Mouse (Mus musculus) lung, postnatal 0 days (tissue): ENCODE results near the gene Cutc. TPM values are rescaled to one million over a fixed set of nuclear protein-coding genes. Genes with fewer than 3 reads are reported as not detected.

Experiments
- ATAC-seq: fragments of 200-750 bp; cut with Nextera tagmentation; 2 replicates; pipeline ENCODE4 v1.8.0; 2017; ENCODE audit warnings: moderate library complexity
- DNase-seq: peaks from one replicate; pipeline ENCODE4 v3.0.0-alpha.2; 2016; ENCODE audit warnings: low spot score
- H3K27ac ChIP-seq: fragments of 300-500 bp; sonication (generic); 2 replicates; pipeline ENCODE4 v1.5.1; 2014; ENCODE audit warnings: antibody characterized with exemption, mild to moderate bottlenecking, low read length, mixed read lengths
- H3K27me3 ChIP-seq: fragments of 300-500 bp; sonication (generic); replicated peaks from 2 replicates; pipeline ENCODE4 v1.6.1; 2014; ENCODE audit warnings: low read length, mixed read lengths; ENCODE audit not compliant: insufficient read depth
- H3K36me3 ChIP-seq: fragments of 300-500 bp; sonication (generic); 2 replicates; pipeline ENCODE4 v1.6.1; 2014; ENCODE audit warnings: low read length, mixed read lengths; ENCODE audit not compliant: insufficient read depth
- H3K4me1 ChIP-seq: fragments of 300-500 bp; sonication (generic); 2 replicates; pipeline ENCODE4 v1.6.1; 2014; ENCODE audit warnings: antibody characterized with exemption, low read depth, low read length, mixed read lengths; ENCODE audit not compliant: insufficient read depth
- H3K4me2 ChIP-seq: fragments of 300-500 bp; sonication (generic); replicated peaks from 2 replicates; pipeline ENCODE4 v1.6.1; 2014; ENCODE audit warnings: low read depth, mild to moderate bottlenecking, low read length, moderate library complexity, mixed read lengths
- H3K4me3 ChIP-seq: fragments of 300-500 bp; sonication (generic); 2 replicates; pipeline ENCODE4 v1.5.1; 2014; ENCODE audit warnings: low read depth, low read length
- H3K9ac ChIP-seq: fragments of 300-500 bp; sonication (generic); replicated peaks from 2 replicates; pipeline ENCODE4 v1.6.1; 2014; ENCODE audit warnings: low read depth, mild to moderate bottlenecking
- H3K9me3 ChIP-seq: fragments of 300-500 bp; sonication (generic); 2 replicates; pipeline ENCODE4 v1.6.1; 2016; ENCODE audit warnings: low read length, mixed read lengths
- CTCF ChIP-seq: IDR thresholded peaks from 2 replicates; pipeline ENCODE4 v1.5.1; 2016; ENCODE audit warnings: antibody characterized with exemption, mild to moderate bottlenecking
- EP300 ChIP-seq: IDR thresholded peaks from 2 replicates; pipeline ENCODE4 v1.6.1; 2016; ENCODE audit warnings: antibody characterized with exemption, mild to moderate bottlenecking, control low read depth
- WGBS: fragments of 180-500 bp; shearing (Covaris S2); extraction: QIAGEN DNeasy Blood & Tissue Kit; methylation state at CpG from one replicate; pipeline ENCODE4 v1.1.7; 2014; 5-methylcytosine and 5-hydroxymethylcytosine counted together
- polyA plus RNA-seq: library from polyadenylated mRNA; unstranded; fragments of >200 nt; fragmentation: Nextera tagmentation; extraction: Ambion mirVana; gene quantifications from 2 replicates; pipeline ENCODE4 v1.2.1, GENCODE M21; 2015

Gene Cutc
- polyA plus RNA-seq, 1 experiment from 2014 or later = 17.1 TPM

- 76% methylated on average over 8 of the region's 8 CpGs for WGBS
- H3K36me3 ChIP-seq = no peaks in the 10 kb centered on the region
- no peak for TF ChIP-seq CTCF
- no peak for TF ChIP-seq EP300
Measured at GRCm38 (mm10) chr19:43784761-43785160, 32.0 kb downstream of the Cutc start.

GRCm38 (mm10) chr19:43786249-43787026 lies 33.6 kb downstream of the Cutc start:
- Histone ChIP-seq H3K4me3 (no peak overlapping the region), H3K27me3 (no peaks in the 10 kb centered on the region), H3K9ac (no peak overlapping the region), H3K27ac (no peak overlapping the region), H3K36me3 (no peaks in the 10 kb centered on the region), H3K4me2 (no peak overlapping the region), H3K4me1 (no peaks in the 10 kb centered on the region), H3K9me3 (no peaks in the 10 kb centered on the region)
- DNase-seq (peak; percentile 9), ATAC-seq (no peak)
- WGBS = 68% methylated on average over 13 of the region's 13 CpGs
- no peak for TF ChIP-seq EP300
- TF ChIP-seq CTCF = no peak

More at GRCm38 (mm10) chr19:43784761-43785160, 32.0 kb downstream of the Cutc start:
- Histone ChIP-seq H3K9me3 (no peaks in the 10 kb centered on the region), H3K9ac (no peak overlapping the region), H3K4me1 (no peaks in the 10 kb centered on the region), H3K4me2 (no peak overlapping the region), H3K4me3 (no peak overlapping the region), H3K27me3 (no peaks in the 10 kb centered on the region), H3K27ac (no peak overlapping the region)
- no peak for DNase-seq
- ATAC-seq = no peak

GRCm38 (mm10) chr19:43789817-43790216 lies 37.0 kb downstream of the Cutc start:
- ATAC-seq = no peak

GRCm38 (mm10) chr19:43792537-43792936 lies 39.7 kb downstream of the Cutc start:
- Histone ChIP-seq H3K9ac (no peak overlapping the region), H3K36me3 (no peaks in the 10 kb centered on the region), H3K27me3 (no peaks in the 10 kb centered on the region), H3K4me3 (no peak overlapping the region), H3K4me2 (no peak overlapping the region), H3K27ac (no peak overlapping the region), H3K4me1 (no peaks in the 10 kb centered on the region), H3K9me3 (no peaks in the 10 kb centered on the region)
- DNase-seq = no peak
- WGBS = 78% methylated on average over 4 of the region's 4 CpGs
- TF ChIP-seq CTCF = no peak
- no peak for TF ChIP-seq EP300
- ATAC-seq = no peak

More at GRCm38 (mm10) chr19:43789817-43790216, 37.0 kb downstream of the Cutc start:
- no peak overlapping the region for H3K4me3 ChIP-seq
- no peak overlapping the region for H3K4me2 ChIP-seq
- H3K4me1 ChIP-seq = no peaks in the 10 kb centered on the region
- TF ChIP-seq EP300 (no peak), CTCF (no peak)
- no peaks in the 10 kb centered on the region for H3K9me3 ChIP-seq
- no peaks in the 10 kb centered on the region for H3K27me3 ChIP-seq
- no peaks in the 10 kb centered on the region for H3K36me3 ChIP-seq
- H3K9ac ChIP-seq = no peak overlapping the region
- WGBS = 74% methylated on average over 7 of the region's 7 CpGs
- no peak overlapping the region for H3K27ac ChIP-seq
- no peak for DNase-seq

GRCm38 (mm10) chr19:43793951-43794350 lies 41.2 kb downstream of the Cutc start:
- WGBS = 87% methylated on average over 1 of the region's 1 CpGs
- H3K27ac ChIP-seq = no peak overlapping the region
- no peaks in the 10 kb centered on the region for H3K27me3 ChIP-seq
- no peak overlapping the region for H3K9ac ChIP-seq
- no peaks in the 10 kb centered on the region for H3K36me3 ChIP-seq
- TF ChIP-seq EP300 = no peak
- TF ChIP-seq CTCF = no peak
- ATAC-seq (no peak), DNase-seq (no peak)
- no peaks in the 10 kb centered on the region for H3K9me3 ChIP-seq
- no peak overlapping the region for H3K4me2 ChIP-seq
- H3K4me3 ChIP-seq = no peak overlapping the region
- no peaks in the 10 kb centered on the region for H3K4me1 ChIP-seq

GRCm38 (mm10) chr19:43795511-43795910 lies 42.7 kb downstream of the Cutc start:
- Histone ChIP-seq H3K27ac (no peak overlapping the region), H3K9ac (no peak overlapping the region), H3K4me3 (no peak overlapping the region), H3K4me1 (no peaks in the 10 kb centered on the region), H3K27me3 (no peaks in the 10 kb centered on the region), H3K4me2 (no peak overlapping the region), H3K36me3 (no peaks in the 10 kb centered on the region), H3K9me3 (no peaks in the 10 kb centered on the region)
- no peak for TF ChIP-seq CTCF
- no peak for TF ChIP-seq EP300
- WGBS = 62% methylated on average over 8 of the region's 8 CpGs
- ATAC-seq = no peak
- no peak for DNase-seq
